Mouse (Mus musculus): Measurements from ENCODE around the gene Syt3. TPM values are rescaled to one million over a fixed set of nuclear protein-coding genes. Genes with fewer than 3 reads are reported as not detected.

Gene Syt3
- polyA plus RNA-seq, 1 experiment, result 3.1 TPM

- whole genome bisulfite sequencing, result 5% methylated on average over 35 of the region's 35 CpGs
- DNase-seq, result no peak
- H3K4me1 ChIP-seq (ENCODE audit: control insufficient read depth, insufficient read depth, low read length), result peaks cover 6% of the 10 kb centered on the region
- H3K4me3 ChIP-seq (replicated peaks; ENCODE audit: extremely low read depth, low read depth, low read length), result no peak overlapping the region
- TF ChIP-seq POLR2A (IDR thresholded peaks at IDR 0.05; ENCODE audit: borderline replicate concordance, extremely low read depth, low read depth, low read length) (no peak), CTCF (IDR thresholded peaks at IDR 0.05; ENCODE audit: insufficient read depth, low read length) (no peak)
These were observed 27.1 kb upstream of the Syt3 start for GRCm38 (mm10) chr7:44356590-44357481.

GRCm38 (mm10) chr7:44357531-44357930, 26.4 kb upstream of the Syt3 start:
- peaks cover 6% of the 10 kb centered on the region for H3K4me1 ChIP-seq (ENCODE audit: control insufficient read depth, insufficient read depth, low read length)
- 16% methylated on average over 10 of the region's 10 CpGs for WGBS
- TF ChIP-seq CTCF (IDR thresholded peaks at IDR 0.05; ENCODE audit: insufficient read depth, low read length) (no peak), POLR2A (IDR thresholded peaks at IDR 0.05; ENCODE audit: borderline replicate concordance, extremely low read depth, low read depth, low read length) (no peak)
- DNase-seq, result no peak
- no peak overlapping the region for H3K4me3 ChIP-seq (replicated peaks; ENCODE audit: extremely low read depth, low read depth, low read length)

DNA sequence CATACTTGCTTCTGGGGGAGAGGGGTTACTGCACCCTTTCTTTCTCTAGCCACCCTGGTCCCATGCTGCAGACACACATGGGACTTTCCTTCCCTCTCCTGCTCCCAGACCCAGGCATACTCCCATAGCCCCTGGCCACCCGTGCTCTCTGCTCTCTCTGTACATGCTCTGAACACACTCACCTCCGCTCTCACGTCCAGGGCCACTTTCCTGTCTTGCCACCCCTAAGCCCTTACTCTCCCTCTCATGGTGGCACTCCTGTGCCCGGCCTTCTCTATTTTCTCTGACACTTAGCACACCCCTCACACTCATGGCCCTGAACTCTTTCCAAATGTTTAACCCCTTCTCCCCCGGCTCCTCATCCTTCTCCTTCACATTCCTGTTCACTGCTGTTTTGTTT, 25.9 kb upstream of the Syt3 start:
- H3K4me1 ChIP-seq (ENCODE audit: control insufficient read depth, insufficient read depth, low read length), result peaks cover 6% of the 10 kb centered on the region
- H3K4me3 ChIP-seq (replicated peaks; ENCODE audit: extremely low read depth, low read depth, low read length), result no peak overlapping the region
- TF ChIP-seq POLR2A (IDR thresholded peaks at IDR 0.05; ENCODE audit: borderline replicate concordance, extremely low read depth, low read depth, low read length) (no peak), CTCF (IDR thresholded peaks at IDR 0.05; ENCODE audit: insufficient read depth, low read length) (no peak)
- DNase-seq, result peak; percentile 25
- WGBS, result 14% methylated on average over 5 of the region's 5 CpGs

DNA sequence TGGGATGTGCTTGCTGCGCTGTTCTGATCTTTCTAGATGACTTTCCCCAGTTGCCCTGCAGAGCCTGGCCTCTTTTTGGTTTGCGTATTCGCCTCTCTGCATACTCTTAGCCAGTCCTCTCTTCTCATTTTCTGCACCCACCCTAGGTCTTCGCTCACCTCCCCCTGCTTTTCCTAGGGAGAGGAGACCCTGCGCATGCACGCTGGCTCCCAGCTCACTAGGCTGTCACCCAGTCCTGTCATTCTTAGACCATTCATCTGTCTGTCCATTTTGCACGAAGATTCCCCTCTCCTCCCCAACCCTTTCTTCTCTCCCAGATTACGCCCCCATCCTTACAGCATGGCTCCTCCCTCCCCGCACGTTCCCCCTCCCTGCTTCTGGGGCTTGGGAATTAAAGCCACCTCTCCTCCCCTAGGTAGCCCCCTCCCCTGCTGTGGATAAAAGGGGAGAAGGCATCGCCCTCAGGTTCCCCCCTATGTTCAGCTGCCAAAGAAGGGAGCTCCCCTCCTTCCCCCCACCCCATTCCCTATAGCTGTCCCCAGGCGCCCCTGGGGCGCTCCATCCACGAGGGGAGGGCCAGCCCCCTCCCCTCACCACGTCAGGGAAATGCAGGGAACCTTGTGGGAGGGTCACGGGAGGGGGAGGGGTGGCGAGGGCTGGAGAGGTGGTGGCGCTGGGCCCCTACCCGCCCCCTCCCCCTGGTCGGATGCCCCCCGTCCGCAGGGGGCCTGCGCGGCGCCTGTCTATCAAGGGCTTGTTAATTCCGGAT, 24.8 kb upstream of the Syt3 start:
- TF ChIP-seq POLR2A (IDR thresholded peaks at IDR 0.05; ENCODE audit: borderline replicate concordance, extremely low read depth, low read depth, low read length), result no peak
- no peak for TF ChIP-seq CTCF (IDR thresholded peaks at IDR 0.05; ENCODE audit: insufficient read depth, low read length)
- 8% methylated on average over 17 of the region's 26 CpGs for WGBS
- DNase-seq, result peak; percentile 9
- Histone ChIP-seq H3K4me3 (replicated peaks; ENCODE audit: extremely low read depth, low read depth, low read length) (no peak overlapping the region), H3K4me1 (ENCODE audit: control insufficient read depth, insufficient read depth, low read length) (peaks cover 6% of the 10 kb centered on the region)

DNA sequence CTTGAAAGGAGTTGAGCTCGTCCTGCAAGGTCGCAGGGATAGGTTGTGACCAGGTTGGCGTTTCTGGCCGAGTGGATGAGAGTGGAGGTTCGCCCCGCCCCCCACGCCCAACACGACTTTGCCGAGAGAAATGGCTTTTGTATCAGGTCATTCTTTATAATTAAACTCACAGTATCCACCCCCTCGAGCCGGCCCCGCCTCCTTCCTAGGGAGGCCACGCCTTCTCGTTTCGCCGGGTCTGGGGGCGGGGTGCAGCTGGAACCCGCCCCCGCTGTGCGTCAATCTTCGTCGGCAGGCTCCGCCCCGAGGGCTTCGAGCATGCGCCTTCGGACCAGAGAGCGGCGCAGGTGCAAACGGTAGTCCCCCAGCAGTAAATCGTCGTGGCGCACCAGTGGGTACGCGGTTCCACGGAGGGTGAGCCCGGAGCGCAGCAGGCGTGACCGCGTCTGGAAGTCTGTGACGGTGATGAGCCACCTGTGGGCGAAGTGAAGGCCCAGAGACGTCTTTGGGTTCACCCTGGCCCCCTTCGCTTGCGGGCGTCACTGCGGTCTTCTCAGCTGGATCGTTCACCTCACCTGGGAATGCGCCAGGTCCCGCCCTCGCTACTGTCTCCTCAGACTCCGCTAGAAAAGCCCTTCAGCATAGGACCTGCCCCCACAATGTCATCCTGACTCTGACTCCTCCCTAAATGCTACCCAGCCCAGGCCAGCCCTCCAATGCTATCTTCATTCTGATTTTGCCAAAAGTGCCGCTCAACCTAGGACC, 23.8 kb upstream of the Syt3 start:
- DNase-seq, result peak; percentile 92
- peak; percentile 88; the same call in 1 of the 2 replicates for TF ChIP-seq POLR2A (IDR thresholded peaks at IDR 0.05; ENCODE audit: borderline replicate concordance, extremely low read depth, low read depth, low read length)
- TF ChIP-seq CTCF (IDR thresholded peaks at IDR 0.05; ENCODE audit: insufficient read depth, low read length), result no peak
- Histone ChIP-seq H3K4me3 (replicated peaks; ENCODE audit: extremely low read depth, low read depth, low read length) (peak overlapping the region; percentile 82), H3K4me1 (ENCODE audit: control insufficient read depth, insufficient read depth, low read length) (peaks cover 6% of the 10 kb centered on the region)
- WGBS, result under 1% methylated on average over 54 of the region's 54 CpGs

GRCm38 (mm10) chr7:44360792-44361301, 23.1 kb upstream of the Syt3 start:
- TF ChIP-seq POLR2A (IDR thresholded peaks at IDR 0.05; ENCODE audit: borderline replicate concordance, extremely low read depth, low read depth, low read length) (no peak), CTCF (IDR thresholded peaks at IDR 0.05; ENCODE audit: insufficient read depth, low read length) (no peak)
- WGBS, result 8% methylated on average over 21 of the region's 21 CpGs
- H3K4me3 ChIP-seq (replicated peaks; ENCODE audit: extremely low read depth, low read depth, low read length), result no peak overlapping the region
- peak; percentile 10 for DNase-seq
- peaks cover 6% of the 10 kb centered on the region for H3K4me1 ChIP-seq (ENCODE audit: control insufficient read depth, insufficient read depth, low read length)

GRCm38 (mm10) chr7:44372678-44373077, 11.2 kb upstream of the Syt3 start:
- no peak for DNase-seq
- TF ChIP-seq POLR2A (IDR thresholded peaks at IDR 0.05; ENCODE audit: borderline replicate concordance, extremely low read depth, low read depth, low read length) (no peak), CTCF (IDR thresholded peaks at IDR 0.05; ENCODE audit: insufficient read depth, low read length) (no peak)
- WGBS, result 87% methylated on average over 8 of the region's 8 CpGs

GRCm38 (mm10) chr7:44373460-44373859, 10.4 kb upstream of the Syt3 start:
- H3K4me1 ChIP-seq (ENCODE audit: control insufficient read depth, insufficient read depth, low read length), result peaks cover 3% of the 10 kb centered on the region
- peak overlapping the region; percentile 53 for H3K4me3 ChIP-seq (replicated peaks; ENCODE audit: extremely low read depth, low read depth, low read length)
- 12% methylated on average over 7 of the region's 7 CpGs for WGBS
- DNase-seq, result no peak
- TF ChIP-seq POLR2A (IDR thresholded peaks at IDR 0.05; ENCODE audit: borderline replicate concordance, extremely low read depth, low read depth, low read length), result no peak
- TF ChIP-seq CTCF (IDR thresholded peaks at IDR 0.05; ENCODE audit: insufficient read depth, low read length), result no peak

More at GRCm38 (mm10) chr7:44372678-44373077, 11.2 kb upstream of the Syt3 start:
- Histone ChIP-seq H3K4me3 (replicated peaks; ENCODE audit: extremely low read depth, low read depth, low read length) (no peak overlapping the region), H3K4me1 (ENCODE audit: control insufficient read depth, insufficient read depth, low read length) (peaks cover 3% of the 10 kb centered on the region)

Data from lung, adult 2 months (tissue).